In the genomic region with DNA sequence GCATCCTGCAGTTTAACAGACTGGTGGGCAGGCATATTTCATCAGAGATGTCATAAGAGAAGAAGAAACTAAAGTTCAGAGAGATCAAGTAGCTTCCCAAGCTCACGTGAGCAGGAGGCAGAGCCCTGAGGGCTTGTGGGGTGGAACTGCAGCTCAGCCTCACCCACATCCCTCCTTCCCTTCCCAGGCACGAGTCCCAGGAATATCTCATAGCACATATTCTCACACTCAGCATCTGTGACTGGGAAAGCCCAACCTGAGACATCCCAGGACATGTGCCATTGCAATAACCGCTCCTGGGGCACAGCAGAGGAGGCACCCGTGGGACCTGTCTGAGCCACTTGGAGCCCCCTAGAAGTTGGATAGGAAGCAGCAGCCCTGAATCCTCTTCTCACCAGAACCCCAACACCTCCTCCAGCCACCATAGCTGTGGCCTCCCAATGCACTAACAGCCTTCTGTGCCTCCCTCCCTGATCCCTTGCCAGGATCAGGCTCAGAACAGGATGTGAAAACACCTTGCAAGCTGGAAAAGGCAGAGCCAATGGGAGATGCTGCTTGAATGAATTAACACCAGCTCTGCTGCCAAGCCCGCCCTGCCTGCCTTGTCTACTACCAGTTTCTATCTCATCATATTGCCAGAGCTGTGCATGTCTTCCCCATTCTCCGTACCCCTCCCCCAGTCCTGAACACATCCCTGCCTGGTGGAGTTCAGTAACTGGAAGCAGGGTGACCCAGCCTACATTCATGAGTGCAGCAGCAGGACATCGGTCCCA, we compare ENCODE assay signal across 9 mouse cellular contexts.
DNase-seq lines count a peak whose midpoint lies in the region; TF ChIP-seq lines count a peak whose summit lies in the region.
"Had no signal": no experiment of that assay in that cellular context is flagged by ENCODE, and none has a peak within 500 bp of the region (broad histone marks: within the 10 kb centered on the region; RNA-seq: fewer than 3 reads in every experiment).

No protein-coding gene starts in this region.

- DNase-seq in layer of hippocampus, adult 11-12 months (ENCODE audit: low spot score): peak; percentile 31
- DNase-seq in layer of hippocampus, postnatal 10 days (ENCODE audit: low spot score in 2 of 2): no peak
- peak; percentile 85 for DNase-seq in brain, embryonic 14.5 days (ENCODE audit: low read depth)
- peak; percentile 47 to 66 for DNase-seq in frontal cortex, postnatal 36 days (ENCODE audit: low spot score in 2 of 2)
- peak; percentile 46 for DNase-seq in right cerebral cortex, postnatal 14 days
- no peak for DNase-seq in spleen, adult 12 weeks (ENCODE audit: low spot score)
- DNase-seq in embryo, embryonic 10 days (ENCODE audit: low spot score): no peak
- DNase-seq: heart, postnatal 10 days; thymus, adult 2 months had no signal

- no peak for TF ChIP-seq CTCF in brain, embryonic 14.5 days (IDR thresholded peaks at IDR 0.05; ENCODE audit: borderline replicate concordance, extremely low read depth, insufficient read depth, insufficient read length)

- TF ChIP-seq POLR2A in brain, embryonic 14.5 days (IDR thresholded peaks at IDR 0.05; ENCODE audit: borderline replicate concordance, extremely low read depth, insufficient read depth, insufficient read length, poor library complexity, severe bottlenecking): no peak

Comparison
In these comparisons a context has a peak if more than half of its experiments do, and no peak if none do; other contexts are left out.
1. DNase-seq: peak in layer of hippocampus, adult 11-12 months (single experiment), brain, embryonic 14.5 days (single experiment), frontal cortex, postnatal 36 days (2 of 2) and right cerebral cortex, postnatal 14 days (single experiment); none in layer of hippocampus, postnatal 10 days (0 of 2), spleen, adult 12 weeks (single experiment) and embryo, embryonic 10 days (single experiment).